Mouse (Mus musculus) E14TG2a.4 (cell line): ENCODE results near the gene Trmt11.

Source experiments
- CTCF ChIP-seq: conservative IDR thresholded peaks from 2 replicates; pipeline ENCODE4 v1.5.1; 2014; ENCODE audit warnings: low read length
- NANOG ChIP-seq: IDR thresholded peaks from 2 replicates; pipeline ENCODE4 v1.6.1; 2014; ENCODE audit warnings: borderline replicate concordance, low read length, mixed read lengths
- POU5F1 ChIP-seq: IDR thresholded peaks from 2 replicates; pipeline ENCODE4 v1.6.1; 2014; ENCODE audit warnings: low read length, borderline replicate concordance

- TF ChIP-seq CTCF (no peak), POU5F1 (no peak), NANOG (no peak)
These were observed 13.5 kb downstream of the Trmt11 start for GRCm38 (mm10) chr10:30587037-30587436.
